Mouse (Mus musculus) heart, postnatal 36 days (tissue): Measurements from ENCODE around the gene Mycl. TPM values are rescaled to one million over a fixed set of nuclear protein-coding genes. Genes with fewer than 3 reads are reported as not detected.

ENCODE experiments used
- DNase-seq, 2 experiments: peaks; one replicate each; pipeline ENCODE4 v3.0.0; 2021 to 2022
- intact Hi-C: fragments of 180-260 bp; cut with DNase I; formaldehyde crosslinking; loops from one replicate; pipeline ENCODE4 v1.15.1; 2025
- total RNA-seq, 2 experiments: library from RNA; stranded (reverse); gene quantifications; 2 replicates each; pipeline ENCODE4 v1.2.3; 2021

Gene Mycl
- under 1 TPM; 0.14 to 0.31 TPM for total RNA-seq

- intact Hi-C loops = loop anchor here (1.0 kb wide), 1 partner anchor 88 kb away; no protein-coding TSS in a partner anchor
- DNase-seq = peak; percentile 81 to 86
Observed at GRCm38 (mm10) chr4:122995404-122996220, at the start of gene Mycl. TSS of gene Mycl (plus strand) at chr4:122995652.

DNA sequence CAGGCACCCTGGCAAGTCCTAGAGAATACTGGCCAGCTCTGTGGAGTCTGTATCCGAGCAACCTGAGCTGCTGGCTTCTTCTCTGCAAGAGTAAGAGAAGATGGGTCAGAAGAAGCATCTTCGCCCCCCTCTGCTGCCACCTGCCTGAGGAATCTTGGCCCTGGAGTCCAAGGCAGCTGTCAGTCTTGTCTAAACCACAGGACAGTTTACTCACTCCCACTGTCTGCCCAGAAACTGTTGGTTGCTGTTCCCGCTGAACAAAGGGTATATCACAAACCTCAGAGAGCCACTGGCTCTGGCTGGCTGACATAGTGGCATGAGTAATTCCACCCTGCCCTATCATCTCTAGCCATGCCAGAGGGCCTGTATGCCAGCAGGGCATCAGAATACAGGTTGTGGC, 48.2 kb upstream of the Mycl start:
- intact Hi-C loops = no loop called here
- no peak for DNase-seq

- intact Hi-C loops = no loop called here
Observed at GRCm38 (mm10) chr4:122949096-122949495, 46.4 kb upstream of the Mycl start.

DNA sequence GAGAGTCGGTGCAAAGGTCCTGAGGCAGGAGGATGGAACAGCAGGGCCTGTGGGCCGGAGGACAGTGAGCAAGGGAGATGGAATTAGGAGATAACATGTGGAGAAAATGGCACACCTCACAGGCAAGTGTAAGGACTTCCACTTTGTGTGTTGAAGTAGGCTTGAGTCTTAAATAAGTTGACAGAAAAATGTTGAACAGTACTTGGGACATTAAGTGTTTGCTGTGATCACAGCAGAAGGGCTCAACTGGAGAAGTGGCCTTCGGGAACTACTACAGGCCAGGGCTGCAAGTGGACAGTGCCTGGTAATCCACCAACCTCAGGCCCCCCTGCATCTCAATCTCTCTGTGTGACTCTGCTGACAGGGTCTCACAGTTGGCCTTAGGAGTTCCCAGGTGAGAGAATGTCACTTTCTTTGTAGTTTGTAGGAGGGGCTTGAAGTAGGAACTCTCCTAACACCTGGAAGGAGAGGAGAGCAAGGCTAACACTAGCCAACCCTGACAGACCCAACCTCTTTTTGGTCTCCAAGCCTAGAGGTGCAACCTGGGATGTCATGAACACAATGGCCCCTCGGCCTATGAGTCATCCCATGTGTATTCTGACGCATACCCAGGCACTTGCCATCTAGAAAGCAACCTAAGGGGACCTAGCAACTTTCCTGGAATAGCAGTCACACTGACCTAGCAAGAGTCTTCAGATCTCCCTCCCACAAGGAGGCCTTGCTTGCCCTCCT, 40.6 kb upstream of the Mycl start:
- DNase-seq = no peak
- intact Hi-C loops = no loop called here

More at GRCm38 (mm10) chr4:122949096-122949495, 46.4 kb upstream of the Mycl start:
- no peak for DNase-seq

DNA sequence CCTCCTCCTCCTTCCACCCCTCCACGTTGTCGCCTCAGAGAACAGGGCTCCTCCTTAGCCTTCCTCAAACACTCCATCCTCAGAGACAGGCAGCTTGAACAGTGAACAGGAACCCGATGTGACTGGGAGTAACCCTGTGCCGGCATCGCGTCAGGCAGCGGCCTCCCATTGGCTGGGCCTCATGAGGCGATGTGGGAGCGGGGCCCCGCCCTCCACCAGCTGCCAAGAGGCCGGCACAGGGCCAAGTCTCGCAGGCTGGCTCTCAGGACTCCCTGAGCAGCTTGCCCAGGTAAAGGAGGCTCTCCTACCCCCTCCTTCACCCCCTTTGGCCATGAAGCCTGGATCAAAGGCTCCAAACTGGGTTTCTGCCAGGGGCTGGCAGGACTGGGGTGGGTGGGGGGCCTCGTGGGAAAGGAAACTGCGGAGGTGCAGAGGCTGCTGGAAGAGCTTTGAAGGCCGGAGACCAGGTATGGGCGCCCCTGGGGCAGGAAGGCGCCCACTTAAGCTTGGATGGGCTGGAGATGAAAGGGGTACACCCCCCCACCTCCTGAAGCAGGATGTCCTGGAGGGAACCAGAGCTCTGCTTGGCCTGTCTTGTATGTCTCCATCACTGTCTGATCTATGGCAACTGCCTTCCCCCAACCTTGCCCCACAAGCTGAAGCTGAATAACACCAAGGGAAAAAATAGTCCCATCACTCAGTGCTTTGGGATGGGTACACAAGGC, 39.9 kb upstream of the Mycl start:
- intact Hi-C loops = no loop called here
- peak; percentile 64 to 72 for DNase-seq

- no peak for DNase-seq
- intact Hi-C loops = no loop called here
Observed at GRCm38 (mm10) chr4:122956301-122956700, 39.2 kb upstream of the Mycl start.

DNA sequence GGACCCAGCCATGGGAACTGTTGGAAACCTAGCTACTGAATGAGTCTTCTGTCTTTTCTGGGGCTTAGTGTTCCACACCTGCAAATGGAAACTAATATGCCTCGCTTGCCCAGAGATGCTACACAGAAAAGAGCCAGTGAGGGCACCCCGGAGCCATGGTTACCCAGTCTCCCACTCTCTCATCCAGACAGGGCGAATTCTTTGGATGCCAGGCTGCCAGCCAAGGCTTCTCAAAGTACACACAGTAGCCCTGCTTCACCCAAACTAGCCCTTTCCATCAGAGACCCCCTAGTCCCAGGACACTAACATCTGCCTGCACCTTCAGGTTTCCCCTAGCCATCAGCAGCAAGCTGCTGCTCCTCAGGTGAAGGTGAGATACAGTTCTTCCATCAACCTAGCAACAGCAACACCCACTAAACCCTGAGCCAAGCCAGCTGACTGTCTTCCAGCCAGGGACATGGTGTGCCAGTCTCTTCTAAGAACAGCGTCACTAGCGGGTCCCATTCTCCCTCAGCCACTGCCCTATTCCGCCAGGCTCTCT, 36.9 kb upstream of the Mycl start:
- peak; percentile 17 to 36 for DNase-seq
- intact Hi-C loops = no loop called here

DNA sequence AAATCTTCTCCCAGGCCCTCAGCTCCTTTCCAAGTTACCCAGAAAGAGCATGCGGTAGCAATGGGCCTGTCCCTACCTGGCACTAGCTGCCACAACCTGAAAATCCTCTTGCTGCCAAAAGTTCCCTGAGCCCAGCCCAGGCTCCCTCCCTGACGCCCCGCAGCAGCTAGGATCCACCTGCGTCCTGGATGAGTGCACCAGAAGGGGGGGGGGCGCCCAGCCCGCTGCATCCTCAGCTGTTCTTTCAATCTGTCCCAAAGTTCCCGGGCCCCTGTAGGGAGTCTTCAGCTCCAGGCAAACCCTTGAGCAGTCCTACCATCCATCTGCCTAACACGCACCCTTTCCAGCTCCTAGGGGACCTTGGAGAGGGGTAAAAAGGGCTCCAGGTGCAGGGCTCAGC, 35.6 kb upstream of the Mycl start:
- no peak for DNase-seq
- intact Hi-C loops = no loop called here

DNA sequence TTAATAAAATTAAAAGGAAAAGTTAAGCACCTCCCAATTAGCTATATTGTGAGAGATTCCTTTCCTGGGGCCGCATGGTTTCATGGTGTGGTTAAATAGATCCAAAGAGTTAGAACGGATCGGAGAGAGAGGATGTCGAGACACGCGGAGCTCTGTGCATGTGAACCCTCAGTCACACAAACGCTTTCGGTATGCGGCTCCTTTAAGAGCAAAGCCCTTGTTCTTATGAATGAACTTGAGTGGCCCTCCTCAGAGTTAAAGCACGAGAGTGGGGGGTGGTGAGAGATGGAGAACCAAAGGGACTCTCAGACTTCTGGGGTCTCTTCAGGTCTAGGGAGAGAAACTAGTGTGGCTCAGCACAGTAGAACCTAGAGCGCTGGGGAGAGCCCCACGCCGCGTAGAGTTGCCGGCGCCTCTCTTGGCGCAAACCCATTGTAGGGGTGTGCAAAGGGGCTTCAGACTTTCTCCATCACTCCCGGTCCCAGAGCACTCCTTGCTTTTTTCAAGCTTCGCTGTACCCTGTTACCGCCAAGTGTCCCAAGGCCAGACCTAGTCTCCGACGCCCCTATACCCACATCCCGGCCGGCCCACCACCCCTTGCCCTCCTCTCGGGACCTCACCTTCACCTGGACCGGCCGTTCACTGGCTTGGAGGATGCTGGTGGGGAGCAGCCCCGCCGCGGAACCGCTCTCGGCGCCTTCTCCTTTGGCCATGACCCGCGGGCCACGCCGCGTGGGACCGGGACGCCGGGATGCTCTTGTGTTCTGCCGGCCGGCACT, 34.9 kb upstream of the Mycl start:
- peak in 1 of 2 experiments; percentile 21 for DNase-seq
- intact Hi-C loops = no loop called here

DNA sequence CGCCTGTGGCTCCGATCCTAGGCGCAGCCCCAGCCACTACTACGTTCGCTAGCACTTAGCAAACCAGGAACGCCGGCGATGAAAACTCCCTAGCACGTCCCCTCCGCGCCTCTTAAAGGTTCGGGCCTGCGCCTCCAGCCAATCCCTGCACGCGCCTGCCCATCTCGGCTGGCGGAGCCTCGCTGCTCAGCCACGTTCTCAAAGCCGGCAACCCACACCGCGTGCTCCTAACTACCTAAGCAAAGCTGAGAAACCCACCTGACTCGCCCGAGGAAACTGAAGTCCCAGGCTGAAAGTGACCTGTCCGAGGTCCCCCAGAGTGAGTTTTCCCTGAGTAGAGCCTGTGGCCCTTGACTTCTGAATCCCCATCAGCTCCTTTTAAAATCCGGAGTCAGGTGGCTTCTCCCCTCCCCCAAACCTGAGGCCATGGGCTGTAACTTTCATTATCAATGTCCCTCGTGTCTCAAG, 34.3 kb upstream of the Mycl start, which contains the start of gene Mfsd2a:
Gene Mfsd2a, minus strand, starts transcription at position 89 of the 468 bp plus-strand sequence.
- peak; percentile 53 to 54 for DNase-seq
- intact Hi-C loops = no loop called here

GRCm38 (mm10) chr4:122961589-122961988, 33.9 kb upstream of the Mycl start:
- intact Hi-C loops = no loop called here
- no peak for DNase-seq

DNA sequence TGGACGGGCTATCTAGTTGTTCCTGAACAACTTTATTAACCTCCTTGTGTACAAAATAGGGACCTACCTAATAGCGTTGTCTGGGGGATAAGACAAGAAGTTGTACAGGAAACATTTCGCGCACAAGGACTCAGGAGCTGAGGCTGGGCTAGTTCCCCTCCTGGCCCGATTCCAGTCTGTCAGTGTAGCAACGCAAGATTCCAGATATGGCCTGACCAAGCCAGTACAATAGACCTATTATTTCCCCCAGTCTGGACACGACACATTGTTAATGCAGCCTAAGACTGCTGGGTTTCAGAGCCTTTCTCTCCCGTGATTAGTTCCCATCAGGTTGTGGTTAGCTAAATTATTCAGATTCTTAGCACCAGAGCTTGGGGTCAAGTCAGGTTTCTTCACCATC, 32.7 kb upstream of the Mycl start:
- intact Hi-C loops = no loop called here
- DNase-seq = no peak

DNA sequence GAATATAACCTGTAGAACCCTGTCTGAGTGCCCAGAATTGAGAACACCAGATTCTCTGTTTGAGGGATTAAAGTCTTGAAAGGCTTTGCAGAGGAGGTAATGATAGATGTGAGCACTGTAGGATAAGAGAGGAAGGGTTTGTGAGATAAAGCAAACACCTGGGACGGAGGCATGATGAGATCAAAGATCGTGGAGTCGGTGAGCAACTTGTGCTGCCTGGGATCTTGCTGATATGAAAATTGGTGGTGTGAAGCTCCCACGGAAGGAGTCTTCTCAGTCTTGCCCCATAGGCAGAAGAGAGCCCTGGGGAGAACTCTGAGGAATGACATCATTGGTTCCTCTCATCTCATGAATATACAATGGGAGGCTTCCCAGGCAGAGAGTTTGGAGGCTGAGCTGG, 27.3 kb upstream of the Mycl start:
- intact Hi-C loops = no loop called here
- DNase-seq = no peak

GRCm38 (mm10) chr4:122971191-122971590, 24.3 kb upstream of the Mycl start:
- no peak for DNase-seq
- intact Hi-C loops = no loop called here

DNA sequence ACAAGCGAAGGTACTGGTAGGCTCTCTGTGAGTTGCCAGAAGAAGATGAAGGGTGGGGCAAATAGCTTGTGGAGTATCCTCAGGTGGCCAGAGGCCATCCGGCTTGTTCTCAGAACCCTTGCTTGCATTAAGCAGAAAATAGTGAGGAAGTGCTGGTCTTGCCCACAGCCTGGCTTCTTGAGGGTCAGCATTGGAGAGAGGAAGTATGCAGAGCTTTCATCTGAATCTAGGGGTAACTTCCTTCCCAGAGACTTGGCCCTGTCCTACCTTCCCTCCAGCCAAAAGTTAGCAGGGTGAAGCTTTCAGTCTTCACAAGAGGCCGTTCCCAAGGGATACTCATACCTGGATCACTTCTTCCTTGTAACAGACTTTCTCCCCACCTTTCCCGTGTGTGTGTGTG, 23.8 kb upstream of the Mycl start:
- intact Hi-C loops = no loop called here
- no peak for DNase-seq

GRCm38 (mm10) chr4:122972056-122972455, 23.4 kb upstream of the Mycl start:
- no peak for DNase-seq
- intact Hi-C loops = no loop called here

DNA sequence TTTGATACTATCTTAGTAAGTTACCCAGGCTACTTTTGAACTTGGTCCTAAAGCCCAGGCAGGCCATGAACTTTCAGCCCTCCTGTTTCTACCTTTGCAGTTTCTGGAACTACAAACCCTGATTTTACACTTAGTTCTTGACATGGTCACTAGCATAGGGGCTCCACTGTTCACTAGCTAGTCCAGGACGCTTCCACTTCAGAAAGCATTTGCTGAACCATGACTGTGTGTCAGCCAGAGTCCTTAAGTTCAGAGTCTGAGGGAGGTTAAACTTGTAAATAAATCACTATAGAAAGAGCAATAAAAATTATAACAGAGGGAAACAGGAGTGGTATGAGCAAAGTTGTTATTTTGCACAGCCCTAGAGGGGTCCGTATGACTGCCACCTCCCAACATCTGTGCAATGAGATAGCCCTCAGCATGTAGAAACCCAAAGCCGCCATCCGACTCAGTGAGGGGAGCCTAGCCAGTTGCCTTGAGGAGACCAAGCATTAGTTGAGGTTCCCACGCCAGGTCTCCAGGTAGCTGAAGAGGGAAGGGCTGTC, 20.4 kb upstream of the Mycl start:
- intact Hi-C loops = no loop called here
- no peak for DNase-seq

GRCm38 (mm10) chr4:122976885-122977284, 18.6 kb upstream of the Mycl start:
- no peak for DNase-seq
- intact Hi-C loops = no loop called here

DNA sequence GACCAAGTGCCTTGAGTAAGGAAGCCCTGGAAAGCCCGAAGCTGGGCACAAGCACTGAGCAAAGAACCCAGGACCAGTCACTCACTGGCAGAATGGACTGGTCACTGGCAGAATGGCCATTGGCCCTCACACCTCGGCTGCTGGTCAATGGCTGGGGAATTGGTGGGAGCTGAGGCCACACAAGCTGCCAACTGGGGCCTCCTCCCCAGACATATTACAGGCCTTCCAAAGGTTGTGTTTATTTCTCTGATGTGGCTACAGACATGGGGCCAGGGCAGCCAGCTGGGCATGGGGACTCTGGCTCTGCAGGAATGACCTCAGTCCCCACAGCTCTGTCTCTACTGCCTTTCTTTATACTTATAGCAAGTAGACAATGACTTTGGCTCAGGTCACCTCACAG, 16.6 kb upstream of the Mycl start:
- intact Hi-C loops = no loop called here
- DNase-seq = no peak

DNA sequence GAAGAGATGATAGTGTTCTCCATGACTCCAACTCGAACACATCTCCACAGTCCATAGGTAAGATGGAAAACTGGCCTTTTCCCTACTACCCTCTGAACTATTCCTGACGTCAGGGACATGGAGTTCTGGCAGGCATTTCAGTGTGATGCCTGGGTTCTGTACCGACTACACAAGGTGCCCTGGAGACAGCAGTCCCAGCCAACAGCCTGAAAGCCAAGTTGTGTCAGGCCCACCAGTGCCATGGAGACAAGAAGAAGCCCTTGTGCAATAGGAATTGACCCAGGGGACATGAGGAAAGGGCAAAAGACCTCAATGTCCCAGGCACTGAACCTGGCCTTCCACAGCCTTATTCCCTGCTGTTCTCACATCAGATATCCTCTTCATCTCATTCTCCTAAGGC, 15.6 kb upstream of the Mycl start:
- no peak for DNase-seq
- intact Hi-C loops = loop anchor here (5.0 kb wide), 1 partner anchor 1738 kb away; no protein-coding TSS in a partner anchor
